Mouse (Mus musculus): ENCODE measurements around the gene Dpm3. TPM values are rescaled to one million over a fixed set of nuclear protein-coding genes. Genes with fewer than 3 reads are reported as not detected.

Gene Dpm3
- polyA plus RNA-seq, 1 experiment, result 146 TPM

- TF ChIP-seq GATA1 (IDR thresholded peaks at IDR 0.05; ENCODE audit: low read length), result no peak
Measured at GRCm38 (mm10) chr3:89246261-89247100, 12.7 kb upstream of the Dpm3 start, which contains the start of gene Trim46. Gene Trim46, minus strand, starts transcription at chr3:89246309.

DNA sequence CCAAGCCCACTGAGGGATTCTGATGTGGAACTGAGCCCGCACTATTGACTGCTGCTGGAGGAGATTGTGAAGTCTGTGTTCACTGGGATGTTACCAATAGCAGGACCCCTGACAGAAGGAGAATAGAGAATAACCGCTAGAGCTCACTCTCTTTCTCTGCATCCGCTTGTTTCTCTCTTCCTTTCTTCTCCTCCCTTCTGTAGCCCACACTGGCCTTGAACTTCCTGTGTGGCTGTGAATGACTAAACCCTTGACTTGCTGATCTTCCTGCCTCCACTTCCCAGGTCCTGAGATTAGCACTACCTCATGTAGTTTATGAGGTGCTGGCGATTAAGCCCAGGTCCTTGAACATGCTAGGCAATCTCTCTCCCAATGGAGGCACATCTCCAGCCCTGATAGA, 11.7 kb upstream of the Dpm3 start:
- TF ChIP-seq GATA1 (IDR thresholded peaks at IDR 0.05; ENCODE audit: low read length), result no peak

- no peak for TF ChIP-seq GATA1 (IDR thresholded peaks at IDR 0.05; ENCODE audit: low read length)
Measured at GRCm38 (mm10) chr3:89250435-89251040, 8.6 kb upstream of the Dpm3 start.

DNA sequence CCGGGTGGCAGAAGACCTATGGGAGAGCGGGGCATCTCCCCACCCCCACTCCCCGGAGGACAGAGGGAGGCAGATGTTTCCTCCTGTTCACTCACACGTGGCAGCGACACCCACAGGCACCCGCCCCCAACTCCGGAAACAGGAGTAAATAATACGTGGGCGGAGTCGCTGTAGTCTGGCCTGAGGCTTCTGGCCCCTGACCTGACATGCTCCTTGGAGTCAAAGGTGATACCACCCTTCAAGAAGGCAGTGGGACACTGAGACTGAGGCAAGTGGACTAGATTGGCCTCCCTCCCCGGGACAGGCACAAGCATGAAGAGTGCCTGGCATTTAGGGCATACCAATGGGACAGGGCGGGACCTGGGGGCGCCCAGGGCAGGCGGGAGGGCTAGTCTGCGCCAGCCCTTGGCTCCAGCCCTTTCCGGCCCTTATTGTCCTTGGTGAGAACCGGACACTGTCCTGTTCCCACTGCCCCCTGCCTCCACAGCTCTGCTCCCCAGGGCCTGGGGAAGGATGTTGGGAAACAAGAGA, 7.7 kb upstream of the Dpm3 start:
- no peak for TF ChIP-seq GATA1 (IDR thresholded peaks at IDR 0.05; ENCODE audit: low read length)

GRCm38 (mm10) chr3:89254994-89255393, 4.2 kb upstream of the Dpm3 start:
- no peak for TF ChIP-seq GATA1 (IDR thresholded peaks at IDR 0.05; ENCODE audit: low read length)

- TF ChIP-seq GATA1 (IDR thresholded peaks at IDR 0.05; ENCODE audit: low read length), result no peak
Measured at GRCm38 (mm10) chr3:89256177-89256576, 3.0 kb upstream of the Dpm3 start.

DNA sequence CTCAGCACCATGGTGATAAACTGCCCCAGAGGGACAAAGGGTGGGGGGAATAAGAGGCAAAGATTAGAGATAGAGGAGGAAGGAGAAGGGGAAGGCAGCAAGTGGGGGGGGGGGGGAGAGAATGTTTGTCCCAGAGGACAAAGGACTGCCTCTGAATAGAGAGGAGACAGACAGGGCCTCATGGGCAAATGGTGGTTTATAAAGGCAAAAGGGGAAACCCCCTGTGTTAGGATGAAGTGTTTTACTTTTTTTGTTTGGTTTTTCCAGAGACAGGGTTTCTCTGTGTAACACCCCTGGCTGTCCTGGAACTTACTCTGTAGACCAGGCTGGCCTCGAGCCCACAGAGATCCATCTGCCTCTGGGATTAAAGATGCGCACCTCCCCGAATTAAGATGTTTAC, 1.1 kb downstream of the Dpm3 start:
- no peak for TF ChIP-seq GATA1 (IDR thresholded peaks at IDR 0.05; ENCODE audit: low read length)

GRCm38 (mm10) chr3:89262417-89262816, 3.3 kb downstream of the Dpm3 start:
- TF ChIP-seq GATA1 (IDR thresholded peaks at IDR 0.05; ENCODE audit: low read length), result no peak

- TF ChIP-seq GATA1 (IDR thresholded peaks at IDR 0.05; ENCODE audit: low read length), result no peak
Measured at GRCm38 (mm10) chr3:89266439-89266893, 7.3 kb downstream of the Dpm3 start.

- no peak for TF ChIP-seq GATA1 (IDR thresholded peaks at IDR 0.05; ENCODE audit: low read length)
Measured at GRCm38 (mm10) chr3:89268916-89269315, 9.8 kb downstream of the Dpm3 start.

DNA sequence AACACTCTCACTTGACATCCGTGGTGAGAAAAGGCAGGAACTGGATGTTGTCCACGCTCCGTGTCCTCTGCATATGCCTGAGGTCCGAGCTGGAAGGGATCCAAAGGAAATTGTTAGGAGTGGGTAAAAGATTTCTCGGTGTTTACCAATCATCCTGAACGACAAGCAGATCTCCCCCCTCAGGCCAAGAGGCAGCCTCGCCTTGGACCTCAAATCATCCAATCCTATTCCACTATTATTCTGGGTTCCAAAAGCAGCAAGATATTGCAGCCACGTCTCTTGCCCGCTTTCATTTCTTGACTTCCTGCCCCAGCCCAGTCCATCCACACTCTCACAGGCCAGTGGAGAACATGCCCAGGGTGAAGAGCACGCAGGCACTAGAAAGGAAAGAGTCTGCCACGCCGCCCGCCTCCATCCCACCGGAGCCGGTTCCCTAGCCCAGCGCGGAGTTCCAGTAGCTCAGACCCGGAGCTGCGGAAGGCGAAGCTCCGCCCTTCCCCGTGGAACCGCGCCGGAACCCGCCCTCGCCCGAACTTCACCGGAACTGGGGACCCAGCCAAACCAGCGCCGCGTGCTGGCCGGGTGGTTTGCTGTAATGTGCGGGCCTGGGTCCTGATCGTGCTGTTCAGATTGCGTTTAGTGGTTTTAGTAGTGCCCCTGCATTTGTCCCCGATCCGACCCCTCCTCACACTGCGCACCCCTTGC, 11.0 kb downstream of the Dpm3 start, which contains the start of gene Slc50a1:
TSS of gene Slc50a1 (minus strand) at position 520 of the 705 bp plus-strand sequence.
- no peak for TF ChIP-seq GATA1 (IDR thresholded peaks at IDR 0.05; ENCODE audit: low read length)

GRCm38 (mm10) chr3:89270891-89271290, 11.7 kb downstream of the Dpm3 start:
- no peak for TF ChIP-seq GATA1 (IDR thresholded peaks at IDR 0.05; ENCODE audit: low read length)

- no peak for TF ChIP-seq GATA1 (IDR thresholded peaks at IDR 0.05; ENCODE audit: low read length)
Measured at GRCm38 (mm10) chr3:89271760-89272159, 12.6 kb downstream of the Dpm3 start.

GRCm38 (mm10) chr3:89276061-89276460, 16.9 kb downstream of the Dpm3 start:
- no peak for TF ChIP-seq GATA1 (IDR thresholded peaks at IDR 0.05; ENCODE audit: low read length)

GRCm38 (mm10) chr3:89277281-89278021, 18.3 kb downstream of the Dpm3 start:
- no peak for TF ChIP-seq GATA1 (IDR thresholded peaks at IDR 0.05; ENCODE audit: low read length)

Measured in G1E-ER4 (cell line).